Mouse (Mus musculus) 3134 (cell line): ENCODE measurements around the gene Aarsd1.
"Not testable (repeated sequence)": the region's sequence is repeated elsewhere in the genome, so short reads cannot be mapped to it uniquely, and the experiment has no call there.

Source experiments
- DNase-seq: peaks from one replicate; pipeline ENCODE4 v3.0.0-alpha.2; 2011; ENCODE audit warnings: low spot score; ENCODE audit not compliant: insufficient read length; ENCODE audit errors: extremely low read depth

The Aarsd1 gene

DNA sequence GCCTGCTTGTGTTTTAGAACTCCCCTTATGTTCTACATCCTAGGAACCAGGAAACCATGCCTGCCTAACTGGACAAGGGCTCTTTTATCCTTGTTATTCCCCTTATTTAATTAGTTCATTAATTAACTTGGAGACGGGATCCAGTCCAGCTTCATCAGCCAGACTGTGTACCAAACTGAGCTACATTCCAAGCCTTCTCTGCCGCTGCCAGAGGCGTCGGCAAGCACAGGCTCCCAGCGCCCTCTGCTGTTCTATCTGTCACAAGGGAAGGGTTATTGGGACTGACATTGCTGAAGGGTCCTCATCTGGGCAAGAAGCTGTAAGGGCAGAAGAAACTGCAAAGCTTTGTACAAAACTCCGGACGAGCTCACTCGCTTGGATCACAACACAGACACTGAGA, 22.3 kb downstream of the Aarsd1 start:
- DNase-seq, result peak; percentile 35

DNA sequence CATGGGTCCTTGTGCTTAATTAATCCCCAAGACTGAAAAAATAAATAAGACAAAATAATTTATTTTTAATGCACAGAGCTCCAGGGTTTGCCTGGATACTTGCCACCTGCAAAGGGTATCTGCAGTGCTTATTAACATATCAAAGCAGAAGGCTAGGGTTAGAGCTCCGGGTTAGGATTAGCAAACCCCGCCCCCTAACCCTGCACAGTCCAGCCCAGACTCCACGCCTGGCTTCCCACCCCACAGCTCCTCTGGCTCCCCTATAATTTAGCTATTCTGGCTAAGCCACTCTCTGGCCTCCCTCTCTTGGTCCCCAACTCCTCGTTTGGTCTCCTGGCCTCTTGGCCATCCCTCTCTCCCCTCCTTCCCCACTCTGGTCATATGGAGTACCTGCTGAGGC, 35.6 kb downstream of the Aarsd1 start:
- DNase-seq, result no peak

GRCm38 (mm10) chr11:101378926-101379325, 38.5 kb downstream of the Aarsd1 start:
- DNase-seq, result no peak

DNA sequence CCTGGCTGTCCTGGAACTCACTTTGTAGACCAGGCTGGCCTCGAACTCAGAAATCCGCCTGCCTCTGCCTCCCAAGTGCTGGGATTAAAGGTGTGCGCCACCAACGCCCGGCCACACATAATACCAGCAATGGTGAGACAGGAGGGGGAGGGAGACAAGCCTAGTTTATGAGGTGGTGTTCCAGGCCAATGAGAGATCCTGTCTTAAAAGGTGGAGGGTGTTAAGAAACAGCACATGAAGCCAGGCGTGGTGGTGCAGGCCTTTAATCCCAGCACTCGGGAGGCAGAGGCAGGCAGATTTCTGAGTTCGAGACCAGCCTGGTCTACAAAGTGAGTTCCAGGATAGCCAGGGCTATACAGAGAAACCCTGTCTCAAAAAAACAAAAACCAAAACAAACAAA, 39.2 kb downstream of the Aarsd1 start:
- not testable (repeated sequence) for DNase-seq

- no peak for DNase-seq
Measured at GRCm38 (mm10) chr11:101374421-101374938, 42.9 kb downstream of the Aarsd1 start.

GRCm38 (mm10) chr11:101370141-101370540, 47.3 kb downstream of the Aarsd1 start:
- no peak for DNase-seq

DNA sequence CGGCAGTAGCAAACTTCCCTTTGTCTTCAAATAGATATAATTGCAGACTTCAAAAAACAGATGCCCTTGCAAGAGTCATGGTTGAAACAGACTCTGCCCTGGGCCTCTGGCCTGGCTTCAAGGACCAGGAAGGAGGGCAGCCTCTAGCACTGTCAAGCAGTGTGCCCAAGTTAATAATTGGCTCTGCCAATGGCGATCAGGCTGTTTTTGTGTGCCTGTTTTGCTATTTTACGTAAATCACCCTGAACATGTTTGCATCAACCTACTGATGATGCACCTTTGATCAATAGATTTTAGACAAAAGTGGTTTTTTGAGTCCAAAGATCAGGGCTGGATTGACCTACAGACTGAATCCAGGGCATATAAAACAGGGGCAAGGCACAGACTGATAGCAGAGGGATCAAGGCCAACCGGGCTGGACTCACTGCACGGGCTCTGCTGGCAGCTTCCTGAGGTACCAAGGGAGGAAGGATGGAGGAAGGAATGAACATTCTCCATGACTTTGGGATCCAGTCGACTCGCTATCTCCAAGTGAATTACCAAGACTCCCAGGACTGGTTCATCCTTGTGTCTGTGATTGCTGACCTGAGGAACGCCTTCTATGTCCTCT, 50.0 kb downstream of the Aarsd1 start, which contains the start of gene G6pc:
Gene G6pc, plus strand, starts transcription at position 236 of the 610 bp plus-strand sequence.
- no peak for DNase-seq

- no peak for DNase-seq
Measured at GRCm38 (mm10) chr11:101364531-101364931, 52.9 kb downstream of the Aarsd1 start.

- DNase-seq, result no peak
Measured at GRCm38 (mm10) chr11:101360651-101361113, 56.7 kb downstream of the Aarsd1 start.

- no peak for DNase-seq
Measured at GRCm38 (mm10) chr11:101359776-101360175, 57.6 kb downstream of the Aarsd1 start.

DNA sequence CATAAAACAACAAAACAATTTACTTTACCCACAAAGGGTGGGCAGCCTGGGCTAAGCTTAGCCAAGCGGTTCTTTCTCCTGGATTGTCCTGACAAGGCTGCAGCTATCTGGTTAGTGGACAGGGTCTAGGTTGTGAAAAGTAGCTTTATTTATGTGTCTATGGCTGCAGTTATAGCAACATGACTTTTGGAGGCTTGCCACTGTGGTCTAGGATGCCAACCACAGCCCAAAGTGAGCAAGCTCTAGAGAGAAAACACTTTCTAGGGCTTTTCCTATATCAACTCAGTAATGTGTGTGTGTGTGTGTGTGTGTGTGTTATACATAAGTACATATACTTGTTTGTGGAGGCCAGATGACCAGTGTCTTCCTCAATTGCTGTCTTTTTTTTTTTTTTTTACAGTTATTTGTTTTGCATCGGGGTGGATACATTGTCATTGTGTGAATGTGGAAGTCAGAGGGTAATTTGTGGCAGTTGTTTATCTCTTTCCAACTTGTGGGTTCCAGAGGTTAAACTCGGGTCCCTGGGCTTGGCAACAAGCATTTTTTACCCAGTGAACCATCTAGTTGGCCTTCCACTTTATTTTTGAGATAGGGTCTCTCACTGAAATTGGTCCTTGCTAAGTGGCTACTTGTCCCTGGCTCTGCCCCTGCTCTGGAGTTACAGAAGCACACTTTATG, 59.8 kb downstream of the Aarsd1 start:
- no peak for DNase-seq
